Mouse (Mus musculus) embryonic facial prominence, embryonic 14.5 days (tissue): ENCODE results near the gene Anxa3. TPM values are rescaled to one million over a fixed set of nuclear protein-coding genes. Genes with fewer than 3 reads are reported as not detected.

Experiments used
- ATAC-seq: fragments of 200-750 bp; cut with Nextera tagmentation; 2 replicates; pipeline ENCODE4 v1.8.0; 2017; ENCODE audit warnings: low read depth, moderate number of reproducible peaks, moderate TSS enrichment
- DNase-seq: peaks from one replicate; pipeline ENCODE4 v3.0.0-alpha.2; 2015; ENCODE audit warnings: low spot score
- H3K27ac ChIP-seq: fragments of 300-500 bp; sonication (generic); replicated peaks from 2 replicates; pipeline ENCODE4 v1.5.1; 2014; ENCODE audit warnings: low read depth, mild to moderate bottlenecking, low read length, moderate library complexity
- H3K27me3 ChIP-seq: fragments of 300-500 bp; sonication (generic); replicated peaks from 2 replicates; pipeline ENCODE4 v1.6.1; 2014; ENCODE audit warnings: low read length; ENCODE audit not compliant: control insufficient read depth, insufficient read depth
- H3K36me3 ChIP-seq: fragments of 300-500 bp; sonication (generic); 2 replicates; pipeline ENCODE4 v1.6.1; 2014; ENCODE audit warnings: low read length, mixed read lengths; ENCODE audit not compliant: control insufficient read depth, insufficient read depth
- H3K4me1 ChIP-seq: fragments of 300-500 bp; sonication (generic); 2 replicates; pipeline ENCODE4 v1.6.1; 2014; ENCODE audit warnings: antibody characterized with exemption, low read length; ENCODE audit not compliant: control insufficient read depth, insufficient read depth
- H3K4me2 ChIP-seq: fragments of 300-500 bp; sonication (generic); 2 replicates; pipeline ENCODE4 v1.6.1; 2014; ENCODE audit warnings: low read depth, mild to moderate bottlenecking, low read length, moderate library complexity, mixed read lengths
- H3K4me3 ChIP-seq: fragments of 300-500 bp; sonication (generic); 2 replicates; pipeline ENCODE4 v1.5.1; 2014; ENCODE audit warnings: low read depth, mild to moderate bottlenecking, low read length
- H3K9ac ChIP-seq: fragments of 300-500 bp; sonication (generic); 2 replicates; pipeline ENCODE4 v1.6.1; 2014; ENCODE audit warnings: low read depth, mild to moderate bottlenecking, low read length, moderate library complexity, mixed read lengths
- H3K9me3 ChIP-seq: fragments of 300-500 bp; sonication (generic); 2 replicates; pipeline ENCODE4 v1.6.1; 2016; ENCODE audit warnings: low read length; ENCODE audit not compliant: control insufficient read depth
- WGBS: fragments of 180-500 bp; shearing (Covaris S2); extraction: QIAGEN DNeasy Blood & Tissue Kit; methylation state at CpG from one replicate; pipeline ENCODE4 v1.1.7; 2014; 5-methylcytosine and 5-hydroxymethylcytosine counted together
- polyA plus RNA-seq: library from polyadenylated mRNA; unstranded; fragments of >200 nt; fragmentation: Nextera tagmentation; extraction: Ambion mirVana; gene quantifications from 2 replicates; pipeline ENCODE4 v1.2.1, GENCODE M21; 2014

The Anxa3 gene
- polyA plus RNA-seq, 1 experiment from 2014 or later: 50.0 TPM

DNA sequence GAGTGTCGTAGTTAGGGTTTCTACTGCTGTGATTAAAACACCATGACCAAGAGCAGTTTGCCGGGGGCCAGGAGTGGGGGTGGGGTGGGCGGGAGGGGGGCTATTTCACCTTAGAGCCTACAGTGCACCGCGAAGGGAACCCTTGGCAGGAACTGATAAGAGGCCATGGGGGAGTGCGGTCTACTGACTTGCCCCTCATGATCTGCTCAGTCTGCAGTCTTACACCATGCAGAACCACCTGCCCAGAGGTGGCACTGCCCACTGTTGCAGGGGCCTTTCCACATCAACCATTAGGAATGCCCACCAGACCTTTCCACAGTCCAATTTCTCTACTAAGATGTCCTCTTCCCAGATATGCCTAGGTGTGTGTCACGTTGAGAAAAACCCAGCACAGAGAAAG lies 92.1 kb downstream of the Anxa3 start:
- Histone ChIP-seq H3K27ac (no peak overlapping the region), H3K4me1 (no peaks in the 10 kb centered on the region), H3K4me3 (no peak overlapping the region), H3K36me3 (no peaks in the 10 kb centered on the region), H3K4me2 (no peak overlapping the region), H3K9me3 (no peaks in the 10 kb centered on the region), H3K27me3 (no peaks in the 10 kb centered on the region), H3K9ac (no peak overlapping the region)
- ATAC-seq (no peak), DNase-seq (no peak)
- 90% methylated on average over 7 of the region's 7 CpGs for WGBS

DNA sequence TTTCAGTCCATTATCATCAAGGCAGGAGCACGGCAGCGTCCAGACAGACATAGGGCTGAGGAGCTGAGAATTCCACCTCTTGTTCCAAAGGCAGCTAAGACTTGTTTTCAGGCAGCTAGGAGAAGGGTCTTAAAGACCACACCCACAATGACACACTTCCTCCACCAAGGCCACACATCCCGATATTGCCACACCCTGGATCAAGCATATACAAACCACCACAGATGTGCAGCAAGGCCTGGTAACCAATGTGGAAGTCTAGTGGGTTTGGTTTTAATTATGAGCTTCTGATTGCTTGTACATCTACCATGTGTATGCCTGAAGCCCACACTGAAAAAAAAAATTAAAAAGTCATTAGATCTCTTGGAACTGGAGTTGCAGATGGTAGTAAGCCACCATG lies 95.3 kb downstream of the Anxa3 start:
- no peaks in the 10 kb centered on the region for H3K27me3 ChIP-seq
- ATAC-seq: no peak
- H3K9me3 ChIP-seq: no peaks in the 10 kb centered on the region
- H3K9ac ChIP-seq: no peak overlapping the region
- no peak overlapping the region for H3K27ac ChIP-seq
- no peaks in the 10 kb centered on the region for H3K4me1 ChIP-seq
- DNase-seq: no peak
- no peak overlapping the region for H3K4me2 ChIP-seq
- no peak overlapping the region for H3K4me3 ChIP-seq
- H3K36me3 ChIP-seq: no peaks in the 10 kb centered on the region
- 73% methylated on average over 3 of the region's 3 CpGs for WGBS

DNA sequence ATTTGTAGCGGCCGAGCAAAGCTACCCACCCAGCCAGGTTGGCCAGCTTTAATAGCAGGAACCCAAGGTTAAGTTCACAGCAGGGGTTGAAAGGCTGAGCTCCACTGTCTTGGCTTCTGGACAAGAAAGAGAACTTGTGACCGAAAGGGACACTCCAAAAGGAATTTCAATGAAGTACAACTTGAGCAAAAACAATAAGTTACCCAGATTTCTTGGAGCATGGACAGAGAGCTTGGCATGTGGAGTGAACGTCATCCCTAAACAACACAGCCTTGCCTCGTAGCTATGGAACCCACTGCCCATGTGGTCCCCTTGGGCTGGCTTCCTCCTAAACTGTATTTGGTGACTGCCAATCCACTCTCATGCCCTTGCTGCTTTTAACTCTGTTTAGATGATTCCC lies 97.2 kb downstream of the Anxa3 start:
- Histone ChIP-seq H3K4me3 (no peak overlapping the region), H3K27me3 (no peaks in the 10 kb centered on the region), H3K27ac (no peak overlapping the region), H3K36me3 (no peaks in the 10 kb centered on the region), H3K9me3 (no peaks in the 10 kb centered on the region), H3K4me1 (no peaks in the 10 kb centered on the region), H3K4me2 (no peak overlapping the region), H3K9ac (no peak overlapping the region)
- DNase-seq (no peak), ATAC-seq (no peak)
- WGBS: 81% methylated on average over 5 of the region's 5 CpGs

Other genes with a start within 250 kb of the Anxa3 start
- gene Bmp2k, start 204.3 kb downstream of the Anxa3 start, polyA plus RNA-seq: 12.3 and 12.7 TPM in 2 replicates